Mouse (Mus musculus): ENCODE measurements around the gene Prss32. TPM values are rescaled to one million over a fixed set of nuclear protein-coding genes. Genes with fewer than 3 reads are reported as not detected.
"Not testable (repeated sequence)": the region's sequence is repeated elsewhere in the genome, so short reads cannot be mapped to it uniquely, and the experiment has no call there.

Prss32 gene
- polyA plus RNA-seq, 1 experiment, result not detected

DNA sequence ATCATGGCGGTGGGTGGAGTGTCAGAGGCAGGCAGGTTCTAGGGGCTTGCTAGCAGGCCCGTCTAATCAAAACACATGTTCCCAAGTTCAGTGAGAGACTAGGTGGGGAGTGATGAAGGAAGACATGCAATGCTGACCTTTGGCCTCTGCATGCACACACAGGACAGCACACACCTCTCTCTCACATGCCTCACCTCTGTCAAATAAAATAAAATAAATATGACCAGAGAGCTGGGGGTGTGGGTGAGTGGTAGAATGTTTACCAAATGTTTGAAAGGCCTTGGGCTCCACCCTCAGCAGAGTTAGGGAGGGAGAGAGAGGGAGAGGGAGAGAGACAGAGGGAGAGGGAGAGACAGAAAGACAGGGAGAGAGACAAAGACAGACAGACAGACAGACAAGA, 14.3 kb downstream of the Prss32 start:
- Histone ChIP-seq H3K4me1 (ENCODE audit: control insufficient read depth, insufficient read depth, low read length) (no peaks in the 10 kb centered on the region), H3K27ac (ENCODE audit: insufficient read depth, low read length) (no peak overlapping the region), H3K4me3 (ENCODE audit: insufficient read depth, low read length) (no peak overlapping the region)
- TF ChIP-seq POLR2A (IDR thresholded peaks at IDR 0.05; ENCODE audit: low read depth, low read length), result no peak
- no peak for TF ChIP-seq CTCF (IDR thresholded peaks at IDR 0.05; ENCODE audit: borderline replicate concordance, insufficient read depth, low read length)

DNA sequence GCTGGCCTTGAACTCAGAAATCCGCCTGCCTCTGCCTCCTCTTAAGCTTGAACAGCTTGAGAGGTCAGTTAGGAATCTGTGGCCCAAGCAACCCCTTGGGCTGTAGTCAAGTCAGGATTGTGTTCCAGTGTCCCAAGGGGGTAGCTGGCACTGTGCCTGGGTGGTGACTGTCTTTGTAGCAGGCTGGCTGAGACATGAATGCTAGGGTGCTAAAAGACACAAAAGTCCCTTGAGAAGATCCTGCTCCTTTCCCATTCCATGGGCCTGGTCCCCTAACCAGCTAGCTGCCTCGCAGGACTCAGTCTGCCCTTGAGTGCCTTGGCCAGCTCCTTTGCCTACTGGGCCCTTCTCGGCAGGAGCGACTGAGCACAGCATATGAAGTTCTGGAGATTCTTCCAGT, 19.3 kb downstream of the Prss32 start:
- Histone ChIP-seq H3K4me3 (ENCODE audit: insufficient read depth, low read length) (no peak overlapping the region), H3K27ac (ENCODE audit: insufficient read depth, low read length) (no peak overlapping the region), H3K4me1 (ENCODE audit: control insufficient read depth, insufficient read depth, low read length) (no peaks in the 10 kb centered on the region)
- TF ChIP-seq POLR2A (IDR thresholded peaks at IDR 0.05; ENCODE audit: low read depth, low read length) (no peak), CTCF (IDR thresholded peaks at IDR 0.05; ENCODE audit: borderline replicate concordance, insufficient read depth, low read length) (no peak)

DNA sequence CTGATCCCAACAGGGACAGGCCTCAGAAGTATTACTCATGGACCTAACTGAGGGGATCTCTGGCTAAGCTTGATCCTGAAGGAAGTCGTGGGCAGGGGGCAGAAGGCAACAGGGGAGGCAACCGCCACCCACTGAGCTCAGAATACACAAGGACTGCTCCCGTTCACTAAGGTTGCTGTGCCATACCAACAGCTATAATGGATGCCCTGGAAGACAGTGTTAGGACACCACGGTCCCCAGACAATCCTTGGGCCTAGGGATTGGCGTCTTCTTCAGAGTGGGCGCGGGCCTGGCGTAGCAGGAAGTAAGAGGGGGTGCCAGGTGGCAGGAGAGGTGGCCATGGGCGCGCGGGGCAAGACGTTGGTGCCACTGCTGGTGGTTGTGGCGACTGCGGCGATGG, 24.1 kb downstream of the Prss32 start, which contains the start of gene Prss21:
Prss21 (plus strand) TSS at position 301 of the 400 bp plus-strand sequence.
- H3K4me1 ChIP-seq (ENCODE audit: control insufficient read depth, insufficient read depth, low read length), result no peaks in the 10 kb centered on the region
- H3K4me3 ChIP-seq (ENCODE audit: insufficient read depth, low read length), result no peak within 1 kb of the TSS
- H3K27ac ChIP-seq (ENCODE audit: insufficient read depth, low read length), result no peak within 1 kb of the TSS
- no peak for TF ChIP-seq POLR2A (IDR thresholded peaks at IDR 0.05; ENCODE audit: low read depth, low read length)
- TF ChIP-seq CTCF (IDR thresholded peaks at IDR 0.05; ENCODE audit: borderline replicate concordance, insufficient read depth, low read length), result no peak

DNA sequence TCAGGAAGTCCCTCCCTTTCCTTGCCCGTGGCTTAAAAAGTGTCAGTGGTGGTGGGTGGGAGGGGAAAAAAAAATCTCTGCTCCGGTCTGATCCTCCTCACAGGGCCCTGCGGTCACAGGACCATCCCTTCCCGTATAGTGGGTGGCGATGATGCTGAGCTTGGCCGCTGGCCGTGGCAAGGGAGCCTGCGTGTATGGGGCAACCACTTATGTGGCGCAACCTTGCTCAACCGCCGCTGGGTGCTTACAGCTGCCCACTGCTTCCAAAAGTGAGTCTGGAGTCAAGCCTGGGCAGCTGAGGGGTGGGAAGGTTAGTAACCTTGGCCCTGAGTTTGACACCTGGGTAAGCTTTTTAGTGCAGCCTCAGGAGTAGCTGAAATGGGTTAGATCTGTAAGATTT, 24.9 kb downstream of the Prss32 start:
- Histone ChIP-seq H3K4me3 (ENCODE audit: insufficient read depth, low read length) (no peak overlapping the region), H3K27ac (ENCODE audit: insufficient read depth, low read length) (no peak overlapping the region), H3K4me1 (ENCODE audit: control insufficient read depth, insufficient read depth, low read length) (no peaks in the 10 kb centered on the region)
- TF ChIP-seq CTCF (IDR thresholded peaks at IDR 0.05; ENCODE audit: borderline replicate concordance, insufficient read depth, low read length) (no peak), POLR2A (IDR thresholded peaks at IDR 0.05; ENCODE audit: low read depth, low read length) (no peak)

DNA sequence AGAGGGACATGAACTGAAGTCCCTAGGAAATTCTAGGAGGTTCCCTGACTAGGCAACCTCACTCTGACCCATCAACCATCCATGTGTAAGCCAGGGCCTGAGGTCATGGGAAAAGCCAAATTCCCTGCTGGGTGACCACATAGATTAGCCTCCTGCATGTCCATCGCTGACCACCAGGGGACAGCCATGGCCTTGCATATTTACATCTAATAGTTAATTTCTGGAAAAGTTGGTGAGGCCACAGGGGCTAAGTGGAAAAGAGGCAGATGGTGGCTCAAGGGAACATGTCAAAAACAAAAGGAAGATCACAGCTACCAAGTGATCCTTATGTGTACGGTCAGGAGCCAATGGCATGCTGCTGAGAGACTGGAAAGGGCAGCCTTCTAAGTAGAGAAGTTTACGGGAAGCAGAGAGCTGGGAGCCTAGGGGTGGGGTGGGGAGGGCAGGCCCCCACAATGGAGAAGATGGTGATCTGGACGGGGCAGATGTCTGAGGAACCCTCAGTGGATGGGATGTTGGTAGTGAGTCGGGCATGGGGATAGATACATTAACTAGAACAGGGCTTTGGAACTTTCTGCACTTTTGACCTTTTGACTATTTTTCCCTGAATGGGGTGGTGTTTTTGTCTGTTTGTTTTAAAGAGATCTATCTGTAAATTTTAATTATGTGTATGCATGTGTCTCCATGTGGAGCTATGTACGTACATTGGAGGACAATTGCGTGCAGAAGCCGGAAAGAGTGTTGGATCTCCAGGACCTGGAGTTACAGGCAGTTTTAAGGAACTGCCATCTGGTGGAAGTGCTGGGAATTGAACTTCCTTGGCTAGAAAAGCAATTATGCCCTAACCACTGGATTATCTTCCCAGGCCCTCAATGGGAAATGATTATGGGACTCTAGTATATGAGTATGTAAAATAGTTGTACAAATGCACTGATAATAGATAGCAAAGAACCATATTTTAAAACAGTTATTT, 30.5 kb downstream of the Prss32 start:
- TF ChIP-seq POLR2A (IDR thresholded peaks at IDR 0.05; ENCODE audit: low read depth, low read length) (no peak), CTCF (IDR thresholded peaks at IDR 0.05; ENCODE audit: borderline replicate concordance, insufficient read depth, low read length) (peak; percentile 42; the same call in 1 of the 2 replicates)
- Histone ChIP-seq H3K4me3 (ENCODE audit: insufficient read depth, low read length) (no peak overlapping the region), H3K4me1 (ENCODE audit: control insufficient read depth, insufficient read depth, low read length) (no peaks in the 10 kb centered on the region), H3K27ac (ENCODE audit: insufficient read depth, low read length) (no peak overlapping the region)

DNA sequence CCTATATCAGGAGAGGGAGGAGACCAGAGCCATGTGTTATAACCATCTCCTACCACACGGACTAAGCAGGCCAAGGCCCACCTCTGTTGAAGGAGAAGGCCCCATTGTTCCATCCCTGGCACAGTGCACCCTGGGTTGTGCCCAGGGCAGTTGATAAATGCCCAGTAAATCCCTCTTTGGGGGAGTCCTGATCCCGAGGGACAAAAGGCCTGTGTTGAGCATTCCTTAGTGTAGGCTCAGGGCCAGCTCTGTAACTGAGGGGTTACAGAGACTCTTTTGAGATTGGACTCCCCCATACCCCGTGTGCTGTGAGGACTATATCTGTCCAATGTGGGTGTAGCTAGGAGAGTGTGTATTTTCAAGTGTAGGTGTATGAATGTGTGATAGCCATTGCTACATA, 33.1 kb downstream of the Prss32 start:
- no peak overlapping the region for H3K27ac ChIP-seq (ENCODE audit: insufficient read depth, low read length)
- TF ChIP-seq POLR2A (IDR thresholded peaks at IDR 0.05; ENCODE audit: low read depth, low read length) (no peak), CTCF (IDR thresholded peaks at IDR 0.05; ENCODE audit: borderline replicate concordance, insufficient read depth, low read length) (no peak)
- H3K4me3 ChIP-seq (ENCODE audit: insufficient read depth, low read length), result no peak overlapping the region
- H3K4me1 ChIP-seq (ENCODE audit: control insufficient read depth, insufficient read depth, low read length), result no peaks in the 10 kb centered on the region

DNA sequence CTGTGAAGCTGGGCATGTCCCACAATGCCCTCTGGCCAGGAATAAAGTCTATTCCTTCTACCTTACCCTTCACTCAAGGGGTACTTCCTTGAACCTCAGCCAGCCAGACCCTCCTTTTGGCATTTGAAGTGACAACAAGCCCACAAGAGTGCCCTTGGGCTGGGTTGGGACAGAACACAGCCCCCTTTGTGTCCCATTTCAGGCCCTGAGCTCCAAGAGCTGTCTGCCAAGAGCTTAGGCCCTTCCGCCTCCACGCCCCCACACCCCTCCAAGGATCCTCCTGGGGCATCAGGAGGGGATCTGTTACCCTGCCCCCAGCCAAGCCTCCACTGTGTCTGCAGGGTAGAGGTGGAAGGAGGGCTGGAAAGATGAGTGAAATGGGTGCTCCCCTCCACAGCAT, 33.5 kb downstream of the Prss32 start:
- no peaks in the 10 kb centered on the region for H3K4me1 ChIP-seq (ENCODE audit: control insufficient read depth, insufficient read depth, low read length)
- no peak overlapping the region for H3K27ac ChIP-seq (ENCODE audit: insufficient read depth, low read length)
- TF ChIP-seq POLR2A (IDR thresholded peaks at IDR 0.05; ENCODE audit: low read depth, low read length), result no peak
- no peak for TF ChIP-seq CTCF (IDR thresholded peaks at IDR 0.05; ENCODE audit: borderline replicate concordance, insufficient read depth, low read length)
- no peak overlapping the region for H3K4me3 ChIP-seq (ENCODE audit: insufficient read depth, low read length)

DNA sequence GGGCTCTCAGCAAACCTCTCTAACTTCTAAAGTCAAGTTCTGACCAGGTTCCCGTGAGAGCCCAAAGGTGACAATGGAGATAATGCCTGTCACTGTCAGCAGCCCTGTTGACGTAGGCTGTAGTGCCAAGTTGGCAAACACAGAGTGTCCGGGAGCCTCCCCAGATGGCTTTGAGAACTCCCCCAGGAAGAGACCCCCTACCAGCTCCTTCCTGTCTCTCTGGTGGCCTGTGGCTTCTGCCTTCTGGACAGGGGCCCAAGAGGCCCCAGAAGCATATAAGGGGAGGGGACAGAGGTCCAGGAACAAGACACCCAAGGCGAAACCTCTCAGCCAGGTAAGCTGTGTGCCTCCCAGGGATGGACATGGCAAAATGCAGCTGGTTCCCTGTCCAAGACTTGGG, 36.9 kb downstream of the Prss32 start, which contains the start of the genes Dcpp1 and Dcpp2:
Dcpp1 (plus strand) TSS at position 301 of the 400 bp plus-strand sequence.
Dcpp2 (plus strand) TSS at position 305 of the 400 bp plus-strand sequence.
- H3K4me1 ChIP-seq (ENCODE audit: control insufficient read depth, insufficient read depth, low read length); H3K27ac ChIP-seq (ENCODE audit: insufficient read depth, low read length); H3K4me3 ChIP-seq (ENCODE audit: insufficient read depth, low read length): not testable (repeated sequence)

Other genes starting within 250 kb of the Prss32 start
- 5.3 and 8.1 TPM in 2 replicates for gene Zfp13, start 244.4 kb upstream of the Prss32 start, polyA plus RNA-seq (2011; ENCODE audit: insufficient read length, low read depth, missing spikeins)
- gene Zscan10, start 243.0 kb upstream of the Prss32 start, polyA plus RNA-seq (2011; ENCODE audit: insufficient read length, low read depth, missing spikeins), result not detected in 2 replicates
- 0.30 and 0.50 TPM in 2 replicates for gene Mmp25, start 198.6 kb upstream of the Prss32 start, polyA plus RNA-seq (2011; ENCODE audit: insufficient read length, low read depth, missing spikeins)
- not detected in 2 replicates for gene Bicdl2, start 183.3 kb upstream of the Prss32 start, polyA plus RNA-seq (2011; ENCODE audit: insufficient read length, low read depth, missing spikeins)
- 146 and 164 TPM in 2 replicates for gene Hcfc1r1, start 170.3 kb upstream of the Prss32 start, polyA plus RNA-seq (2011; ENCODE audit: insufficient read length, low read depth, missing spikeins)
- gene Thoc6, start 170.0 kb upstream of the Prss32 start, polyA plus RNA-seq (2011; ENCODE audit: insufficient read length, low read depth, missing spikeins), result 15.7 and 20.1 TPM in 2 replicates
- 126 and 221 TPM in 2 replicates for gene Tnfrsf12a, start 166.4 kb upstream of the Prss32 start, polyA plus RNA-seq (2011; ENCODE audit: insufficient read length, low read depth, missing spikeins)
- gene Cldn6, start 164.6 kb upstream of the Prss32 start, polyA plus RNA-seq (2011; ENCODE audit: insufficient read length, low read depth, missing spikeins), result not detected in 2 replicates
- gene Cldn9, start 159.8 kb upstream of the Prss32 start, polyA plus RNA-seq (2011; ENCODE audit: insufficient read length, low read depth, missing spikeins), result not detected in 2 replicates
- not detected in 2 replicates for gene 1520401A03Rik, start 121.1 kb upstream of the Prss32 start, polyA plus RNA-seq (2011; ENCODE audit: insufficient read length, low read depth, missing spikeins)
- 9.2 and 10.9 TPM in 2 replicates for gene Pkmyt1, start 117.5 kb upstream of the Prss32 start, polyA plus RNA-seq (2011; ENCODE audit: insufficient read length, low read depth, missing spikeins)
- 5.1 and 6.3 TPM in 2 replicates for gene Paqr4, start 103.0 kb upstream of the Prss32 start, polyA plus RNA-seq (2011; ENCODE audit: insufficient read length, low read depth, missing spikeins)
- not detected in 2 replicates for gene Kremen2, start 98.0 kb upstream of the Prss32 start, polyA plus RNA-seq (2011; ENCODE audit: insufficient read length, low read depth, missing spikeins)
- gene Flywch1, start 72.3 kb upstream of the Prss32 start, polyA plus RNA-seq (2011; ENCODE audit: insufficient read length, low read depth, missing spikeins), result 29.3 and 33.0 TPM in 2 replicates
- gene Flywch2, start 57.8 kb upstream of the Prss32 start, polyA plus RNA-seq (2011; ENCODE audit: insufficient read length, low read depth, missing spikeins), result 2.2 and 2.8 TPM in 2 replicates
- 264 and 303 TPM in 2 replicates for gene Srrm2, start 53.3 kb upstream of the Prss32 start, polyA plus RNA-seq (2011; ENCODE audit: insufficient read length, low read depth, missing spikeins)
- 303 and 364 TPM in 2 replicates for gene Elob, start 14.7 kb upstream of the Prss32 start, polyA plus RNA-seq (2011; ENCODE audit: insufficient read length, low read depth, missing spikeins)
- gene Prss33, start 7.8 kb upstream of the Prss32 start, polyA plus RNA-seq (2011; ENCODE audit: insufficient read length, low read depth, missing spikeins), result not detected in 2 replicates
- gene Prss41, start 317 bp downstream of the Prss32 start, polyA plus RNA-seq (2011; ENCODE audit: insufficient read length, low read depth, missing spikeins), result not detected in 2 replicates
- not detected in 2 replicates for gene Prss21, start 24.2 kb downstream of the Prss32 start, polyA plus RNA-seq (2011; ENCODE audit: insufficient read length, low read depth, missing spikeins)
- not detected in 2 replicates for gene Dcpp1, start 37.0 kb downstream of the Prss32 start, polyA plus RNA-seq (2011; ENCODE audit: insufficient read length, low read depth, missing spikeins)
- gene Dcpp2, start 37.0 kb downstream of the Prss32 start, polyA plus RNA-seq (2011; ENCODE audit: insufficient read length, low read depth, missing spikeins), result not detected in 2 replicates
- gene Dcpp3, start 73.6 kb downstream of the Prss32 start, polyA plus RNA-seq (2011; ENCODE audit: insufficient read length, low read depth, missing spikeins), result not detected in 2 replicates
- gene Sbp, start 97.8 kb downstream of the Prss32 start, polyA plus RNA-seq (2011; ENCODE audit: insufficient read length, low read depth, missing spikeins), result not detected in 2 replicates
- gene Sbpl, start 111.4 kb downstream of the Prss32 start, polyA plus RNA-seq (2011; ENCODE audit: insufficient read length, low read depth, missing spikeins), result not detected in 2 replicates
- not detected in 2 replicates for gene Prss30, start 136.7 kb downstream of the Prss32 start, polyA plus RNA-seq (2011; ENCODE audit: insufficient read length, low read depth, missing spikeins)
- gene Prss22, start 154.2 kb downstream of the Prss32 start, polyA plus RNA-seq (2011; ENCODE audit: insufficient read length, low read depth, missing spikeins), result 0.62 TPM in 1 of 2 replicates, not detected in the other
- gene Prss27, start 194.3 kb downstream of the Prss32 start, polyA plus RNA-seq (2011; ENCODE audit: insufficient read length, low read depth, missing spikeins), result 0.42 TPM in 1 of 2 replicates, not detected in the other
- gene Kctd5, start 229.6 kb downstream of the Prss32 start, polyA plus RNA-seq (2011; ENCODE audit: insufficient read length, low read depth, missing spikeins), result 80.8 and 83.2 TPM in 2 replicates

Data from embryonic fibroblast, embryonic 13.5 days (primary cell).